Mouse (Mus musculus): Measurements from ENCODE around the gene Rere.

The Rere gene

DNA sequence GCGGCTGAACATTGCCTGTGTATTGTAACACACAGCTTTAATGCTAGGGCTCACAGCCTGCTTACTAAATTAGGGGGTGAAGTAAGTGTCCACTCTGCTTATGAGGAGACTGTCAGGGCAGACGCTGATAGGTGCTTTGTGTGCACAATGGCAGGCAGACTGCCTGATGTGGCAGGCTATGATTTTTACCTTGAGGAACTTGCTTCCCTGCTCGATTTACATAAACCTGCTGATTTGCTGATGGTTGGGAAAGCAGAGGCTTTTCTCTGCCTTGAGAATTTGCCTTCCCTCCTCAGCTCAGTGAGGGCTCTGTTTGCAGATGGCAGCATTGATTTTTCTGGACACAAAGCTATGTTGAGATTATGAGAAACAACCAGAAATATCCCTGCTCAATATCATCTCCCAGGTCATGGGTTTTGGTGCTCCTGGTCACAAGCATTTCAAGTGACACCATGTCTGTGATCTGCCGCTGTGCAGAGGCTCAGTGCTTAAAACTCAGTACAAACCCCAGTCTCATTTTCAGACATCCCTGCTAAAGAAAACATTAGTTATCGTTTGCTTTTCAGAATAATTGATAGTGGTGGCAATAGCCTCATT lies 145.5 kb downstream of the Rere start:
- DNase-seq (ENCODE audit: low read depth, low spot score), result no peak

DNA sequence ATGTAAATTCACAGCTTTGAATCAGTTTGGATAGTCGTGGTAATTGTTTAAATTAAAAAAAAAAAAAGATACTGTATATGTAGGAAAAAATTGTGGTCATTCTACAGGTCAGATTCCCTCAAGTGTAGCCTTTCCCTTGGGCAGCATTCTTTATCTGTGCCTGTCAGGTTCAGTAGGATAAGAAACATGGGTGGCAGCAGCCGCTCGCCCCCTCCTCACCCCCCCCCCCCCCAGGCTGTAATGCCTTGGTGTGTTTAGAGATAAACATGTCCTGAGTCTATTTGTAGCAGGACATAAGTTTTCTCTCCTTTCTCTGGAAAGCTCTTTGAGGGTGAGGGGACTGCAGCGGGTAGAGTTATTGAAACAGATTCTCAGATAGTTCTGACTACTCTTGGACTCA lies 147.3 kb downstream of the Rere start:
- DNase-seq (ENCODE audit: low read depth, low spot score), result no peak

- no peak for DNase-seq (ENCODE audit: low read depth, low spot score)
Observed at GRCm38 (mm10) chr4:150433827-150434574, 152.6 kb downstream of the Rere start.

GRCm38 (mm10) chr4:150435590-150435989 lies 154.1 kb downstream of the Rere start:
- no peak for DNase-seq (ENCODE audit: low read depth, low spot score)

- no peak for DNase-seq (ENCODE audit: low read depth, low spot score)
Observed at GRCm38 (mm10) chr4:150438621-150439020, 157.2 kb downstream of the Rere start.

GRCm38 (mm10) chr4:150441931-150442330 lies 160.5 kb downstream of the Rere start:
- no peak for DNase-seq (ENCODE audit: low read depth, low spot score)

DNA sequence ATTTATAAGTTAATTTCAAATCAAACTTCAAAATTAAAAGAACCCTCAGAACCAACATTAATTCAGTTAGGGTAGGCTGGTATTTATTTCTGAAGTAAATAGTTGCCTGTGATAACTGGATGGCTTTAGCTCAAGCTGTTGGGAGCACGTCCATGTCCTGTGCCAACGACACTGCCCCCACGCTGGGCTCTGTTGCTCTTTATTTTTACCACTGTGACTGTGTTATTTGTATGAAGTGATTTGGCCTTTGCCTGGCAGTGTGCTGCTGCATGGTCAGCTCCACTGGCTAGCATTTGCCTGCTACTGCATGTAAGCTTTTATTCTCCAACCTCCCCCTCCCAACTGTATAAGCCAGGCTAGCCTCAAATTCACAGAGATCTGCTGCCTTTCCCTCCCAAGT lies 162.6 kb downstream of the Rere start:
- DNase-seq (ENCODE audit: low read depth, low spot score), result no peak

DNA sequence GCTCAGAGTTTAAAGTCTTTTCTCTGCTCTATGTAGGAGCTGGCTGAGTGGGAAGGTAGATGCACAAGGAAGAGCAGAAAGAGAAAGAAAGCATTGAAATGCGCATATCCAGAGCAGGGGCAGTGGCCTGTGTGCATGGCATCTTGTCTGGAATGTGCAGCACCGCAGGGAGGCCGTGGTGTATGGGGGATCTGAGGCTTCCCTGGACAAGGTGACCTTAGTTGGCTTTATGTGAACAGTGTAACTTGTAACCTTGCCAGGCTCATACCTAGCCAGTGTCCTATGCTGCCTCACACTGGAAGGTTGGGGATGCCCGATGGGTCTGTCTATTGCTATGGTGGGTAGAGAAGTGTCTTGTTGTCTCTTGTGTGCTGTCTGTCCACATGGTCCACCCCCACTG lies 165.2 kb downstream of the Rere start:
- DNase-seq (ENCODE audit: low read depth, low spot score), result no peak

DNA sequence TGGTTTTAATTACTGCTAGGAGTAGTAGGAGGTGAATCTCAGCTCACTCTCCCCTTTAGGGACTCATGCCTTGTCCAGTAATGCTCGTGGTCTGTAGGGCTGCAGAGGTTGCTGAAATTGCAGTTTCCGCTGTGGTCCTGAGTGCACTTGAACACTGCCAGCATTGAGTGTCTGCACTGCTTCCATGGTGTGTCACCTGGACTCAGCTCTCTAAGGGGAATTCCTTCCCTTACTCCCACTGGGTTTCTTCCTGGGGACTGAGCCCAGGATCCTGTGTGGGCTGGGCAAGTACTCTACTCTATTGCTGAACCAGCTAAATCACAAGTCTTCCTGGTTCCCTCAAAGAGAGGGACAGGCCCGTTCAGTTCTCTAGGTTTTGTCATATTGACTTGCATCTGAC lies 166.1 kb downstream of the Rere start:
- no peak for DNase-seq (ENCODE audit: low read depth, low spot score)

- DNase-seq (ENCODE audit: low read depth, low spot score), result no peak
Observed at GRCm38 (mm10) chr4:150448433-150448832, 167.0 kb downstream of the Rere start.

- DNase-seq (ENCODE audit: low read depth, low spot score), result no peak
Observed at GRCm38 (mm10) chr4:150450081-150450691, 168.7 kb downstream of the Rere start.

DNA sequence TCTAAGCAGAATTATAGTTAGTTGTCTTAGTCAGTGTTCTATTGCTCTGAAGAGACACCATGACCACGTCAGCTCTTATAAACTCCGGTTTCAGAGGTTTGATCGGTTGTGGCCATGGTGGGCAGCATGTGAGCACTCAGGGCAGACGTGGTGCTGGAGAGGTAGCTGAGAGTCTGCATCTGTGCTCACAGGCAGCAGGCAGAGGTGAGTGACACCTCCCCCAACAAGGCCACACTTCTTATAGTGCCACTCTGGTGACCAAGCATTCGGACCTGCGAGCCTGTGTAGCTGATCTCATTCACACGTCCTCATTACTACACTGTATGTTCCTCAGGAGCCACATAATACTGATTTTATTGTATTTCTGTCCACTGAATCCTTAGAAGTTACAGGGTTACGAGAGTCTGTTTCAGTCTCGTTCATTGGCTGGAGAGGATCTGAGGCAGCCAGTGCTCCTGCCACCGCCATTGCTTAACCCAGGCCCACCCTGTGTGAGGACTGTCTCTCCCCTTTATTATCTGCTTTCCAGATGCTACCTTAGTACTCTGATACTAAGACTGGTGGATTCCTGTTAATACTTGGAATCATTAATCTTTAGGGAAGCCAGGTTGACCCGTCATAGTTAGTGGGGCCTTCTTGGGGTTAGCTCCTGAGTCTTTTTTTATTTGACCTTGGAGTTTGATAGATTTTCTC lies 170.9 kb downstream of the Rere start:
- no peak for DNase-seq (ENCODE audit: low read depth, low spot score)

DNA sequence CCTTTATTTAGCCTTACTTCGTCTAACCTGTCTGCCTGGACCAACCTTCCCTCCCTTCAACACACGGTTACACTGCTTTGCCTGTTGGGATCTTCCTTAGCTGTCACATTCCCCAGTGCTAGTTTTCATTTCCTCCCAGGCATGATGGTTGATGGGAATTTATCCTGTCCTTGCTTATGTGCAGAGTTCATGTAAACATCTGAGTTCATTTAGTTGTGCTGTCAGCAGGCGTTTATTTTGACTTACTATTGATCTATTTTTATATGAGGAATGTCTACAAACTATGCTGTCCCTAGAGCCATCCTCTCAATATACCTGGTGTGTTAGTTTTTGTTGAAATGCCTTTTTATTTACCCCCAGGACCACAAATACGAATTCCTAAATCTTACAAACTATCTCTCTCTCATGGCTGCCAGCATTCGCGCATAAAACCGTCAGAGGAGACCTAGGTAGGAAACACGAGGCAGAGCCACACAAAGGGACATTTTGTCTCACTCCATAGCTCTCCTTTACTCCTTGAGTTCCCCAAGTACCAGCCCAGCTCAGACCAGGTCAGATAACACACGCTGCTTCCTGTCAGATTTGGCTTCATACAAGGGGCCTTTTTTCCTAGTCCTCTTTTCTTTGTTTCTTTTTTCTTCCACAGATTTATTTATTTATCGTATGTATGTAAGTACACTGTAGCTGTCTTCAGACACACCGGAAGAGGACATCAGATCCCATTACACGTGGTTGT lies 173.3 kb downstream of the Rere start:
- no peak for DNase-seq (ENCODE audit: low read depth, low spot score)

DNA sequence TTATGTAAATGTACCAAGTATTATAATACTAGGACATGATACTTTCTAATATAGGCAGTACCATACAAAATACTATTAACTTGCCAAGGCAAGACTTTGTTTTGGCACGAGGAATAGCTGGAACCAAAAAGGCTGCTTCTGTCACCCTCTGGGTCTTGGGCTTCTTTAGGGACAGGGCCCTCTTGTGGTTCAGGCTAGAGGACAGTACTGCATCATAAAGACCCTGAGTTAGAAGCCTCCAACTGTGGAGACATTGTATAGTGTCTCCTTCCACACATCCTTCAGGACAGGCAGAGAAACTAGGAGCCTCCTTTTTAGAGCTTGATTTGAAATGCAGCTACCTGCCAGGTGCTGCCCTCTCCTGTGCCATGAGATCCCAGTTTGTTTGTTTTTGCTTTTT lies 174.3 kb downstream of the Rere start:
- DNase-seq (ENCODE audit: low read depth, low spot score), result no peak

DNA sequence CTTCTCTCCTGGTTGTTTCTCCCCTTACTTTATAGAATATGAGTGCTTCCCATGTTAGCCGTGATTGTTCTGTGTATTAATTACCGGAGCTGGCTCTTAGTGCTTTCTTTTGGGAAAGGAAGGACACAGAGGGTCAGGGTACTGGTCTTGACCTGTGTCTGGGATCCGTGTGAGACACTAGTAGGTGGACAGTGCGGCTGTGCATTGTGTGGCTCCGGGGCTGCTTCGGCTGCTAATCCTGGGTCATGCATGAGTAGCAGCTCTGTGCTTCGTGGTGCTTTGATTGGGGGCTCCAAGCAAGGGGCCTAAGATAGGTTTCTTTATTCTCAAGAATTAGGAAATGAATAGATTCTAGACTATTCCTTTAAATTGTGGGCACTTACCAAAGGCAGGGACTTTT lies 175.0 kb downstream of the Rere start:
- no peak for DNase-seq (ENCODE audit: low read depth, low spot score)

DNA sequence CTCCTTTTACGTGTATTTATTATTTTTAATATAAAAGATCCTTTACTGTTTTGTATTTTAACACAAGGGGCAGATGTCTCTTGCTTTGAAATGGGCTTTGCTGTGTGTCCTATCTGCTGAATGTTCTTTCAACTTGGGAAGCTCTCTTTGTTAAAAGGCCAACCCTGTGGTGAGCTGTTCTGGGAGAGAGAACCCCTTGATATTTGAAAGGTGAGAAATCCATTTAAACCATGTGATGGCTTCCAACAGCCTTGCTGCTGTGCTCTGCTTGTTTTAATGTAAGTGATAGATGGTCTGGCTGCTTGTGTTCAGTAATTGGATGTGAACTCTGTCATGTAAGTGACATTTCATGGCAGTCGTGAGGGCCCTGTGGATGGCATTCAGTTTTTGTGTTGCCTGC lies 175.4 kb downstream of the Rere start:
- DNase-seq (ENCODE audit: low read depth, low spot score), result no peak

- no peak for DNase-seq (ENCODE audit: low read depth, low spot score)
Observed at GRCm38 (mm10) chr4:150457353-150457752, 175.9 kb downstream of the Rere start.

DNA sequence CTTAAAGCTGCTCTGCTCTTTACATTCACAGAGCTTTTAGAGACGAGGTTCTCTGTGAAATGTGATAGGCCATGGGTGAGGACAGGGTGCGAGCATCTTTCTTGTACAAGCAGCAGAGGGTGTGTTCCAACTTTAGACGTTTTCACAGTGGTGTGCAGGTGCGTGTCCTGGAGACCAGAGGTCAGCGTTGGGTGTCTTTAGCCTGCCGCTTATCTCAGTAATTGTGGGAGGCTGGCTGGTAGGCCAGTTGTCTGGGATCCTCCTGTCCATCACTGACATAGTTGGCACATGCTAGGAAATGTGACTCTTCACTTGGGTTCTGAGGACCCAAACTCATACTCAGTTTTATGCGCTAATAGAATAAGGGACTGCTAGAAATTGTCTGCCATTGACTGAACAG lies 176.3 kb downstream of the Rere start:
- DNase-seq (ENCODE audit: low read depth, low spot score), result no peak

GRCm38 (mm10) chr4:150459022-150459794 lies 177.8 kb downstream of the Rere start:
- DNase-seq (ENCODE audit: low read depth, low spot score), result no peak

DNA sequence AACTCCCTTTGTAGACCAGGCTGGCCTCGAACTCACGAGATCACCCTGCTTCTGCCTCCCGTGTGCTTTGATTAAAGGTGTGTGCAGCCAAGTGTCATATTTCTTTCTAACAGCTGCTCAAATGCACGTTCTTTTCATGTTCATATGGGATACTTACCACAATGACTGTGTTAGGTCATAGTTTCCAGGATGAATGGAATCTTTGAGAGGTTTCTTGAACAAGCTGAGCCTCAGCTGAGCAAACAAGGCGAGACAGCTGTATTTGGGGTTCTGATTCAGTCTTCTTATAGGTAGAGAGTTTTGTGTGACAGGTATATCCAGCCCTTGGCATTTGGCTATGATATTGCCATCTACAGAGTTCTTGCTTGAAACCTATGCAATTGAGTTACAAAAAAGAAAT lies 179.0 kb downstream of the Rere start:
- no peak for DNase-seq (ENCODE audit: low read depth, low spot score)

- no peak for DNase-seq (ENCODE audit: low read depth, low spot score)
Observed at GRCm38 (mm10) chr4:150461011-150461410, 179.6 kb downstream of the Rere start.

Measured in mesoderm, embryonic 11.5 days (tissue).